Mouse (Mus musculus): ENCODE results near the gene Abtb1. TPM values are rescaled to one million over a fixed set of nuclear protein-coding genes. Genes with fewer than 3 reads are reported as not detected.

Gene Abtb1
- polyA plus RNA-seq, 1 experiment = 21.3 TPM

GRCm38 (mm10) chr6:88837999-88838398 lies 3.8 kb downstream of the Abtb1 start:
- TF ChIP-seq TAL1 (IDR thresholded peaks at IDR 0.05; ENCODE audit: low read length) (no peak), GATA1 (IDR thresholded peaks at IDR 0.05; ENCODE audit: low read length) (no peak)
- H3K36me3 ChIP-seq (ENCODE audit: control insufficient read depth) = peaks cover 76% of the 10 kb centered on the region
- H3K9me3 ChIP-seq (ENCODE audit: control insufficient read depth, low read length) = no peaks in the 10 kb centered on the region
- H3K4me1 ChIP-seq (ENCODE audit: control insufficient read depth) = peaks cover 92% of the 10 kb centered on the region
- no peaks in the 10 kb centered on the region for H3K27me3 ChIP-seq (ENCODE audit: control insufficient read depth)
- H3K4me3 ChIP-seq (replicated peaks) = no peak overlapping the region

- H3K4me1 ChIP-seq (ENCODE audit: control insufficient read depth) = peaks cover 94% of the 10 kb centered on the region
- H3K4me3 ChIP-seq (replicated peaks) = peak overlapping the region; percentile 5
- no peak for TF ChIP-seq TAL1 (IDR thresholded peaks at IDR 0.05; ENCODE audit: low read length)
- TF ChIP-seq GATA1 (IDR thresholded peaks at IDR 0.05; ENCODE audit: low read length) = no peak
- H3K9me3 ChIP-seq (ENCODE audit: control insufficient read depth, low read length) = no peaks in the 10 kb centered on the region
- H3K36me3 ChIP-seq (ENCODE audit: control insufficient read depth) = peaks cover 83% of the 10 kb centered on the region
- no peaks in the 10 kb centered on the region for H3K27me3 ChIP-seq (ENCODE audit: control insufficient read depth)
Measured at GRCm38 (mm10) chr6:88836178-88836819, 5.5 kb downstream of the Abtb1 start.

GRCm38 (mm10) chr6:88835047-88835446 lies 6.7 kb downstream of the Abtb1 start:
- H3K4me3 ChIP-seq (replicated peaks) = peak overlapping the region; percentile 52
- peaks cover 75% of the 10 kb centered on the region for H3K36me3 ChIP-seq (ENCODE audit: control insufficient read depth)
- no peak for TF ChIP-seq GATA1 (IDR thresholded peaks at IDR 0.05; ENCODE audit: low read length)
- no peak for TF ChIP-seq TAL1 (IDR thresholded peaks at IDR 0.05; ENCODE audit: low read length)
- H3K4me1 ChIP-seq (ENCODE audit: control insufficient read depth) = peaks cover 90% of the 10 kb centered on the region
- no peaks in the 10 kb centered on the region for H3K9me3 ChIP-seq (ENCODE audit: control insufficient read depth, low read length)
- H3K27me3 ChIP-seq (ENCODE audit: control insufficient read depth) = no peaks in the 10 kb centered on the region

- H3K36me3 ChIP-seq (ENCODE audit: control insufficient read depth) = peaks cover 68% of the 10 kb centered on the region
Measured at GRCm38 (mm10) chr6:88833340-88834140, 8.2 kb downstream of the Abtb1 start.

GRCm38 (mm10) chr6:88832663-88833062 lies 9.1 kb downstream of the Abtb1 start:
- no peaks in the 10 kb centered on the region for H3K27me3 ChIP-seq (ENCODE audit: control insufficient read depth)
- H3K4me1 ChIP-seq (ENCODE audit: control insufficient read depth) = peaks cover 80% of the 10 kb centered on the region
- no peak overlapping the region for H3K4me3 ChIP-seq (replicated peaks)
- no peak for TF ChIP-seq TAL1 (IDR thresholded peaks at IDR 0.05; ENCODE audit: low read length)
- no peak for TF ChIP-seq GATA1 (IDR thresholded peaks at IDR 0.05; ENCODE audit: low read length)
- peaks cover 68% of the 10 kb centered on the region for H3K36me3 ChIP-seq (ENCODE audit: control insufficient read depth)
- H3K9me3 ChIP-seq (ENCODE audit: control insufficient read depth, low read length) = no peaks in the 10 kb centered on the region

More at GRCm38 (mm10) chr6:88833340-88834140, 8.2 kb downstream of the Abtb1 start:
- peak; percentile 37; the same call in 1 of the 3 replicates for TF ChIP-seq TAL1 (IDR thresholded peaks at IDR 0.05; ENCODE audit: low read length)
- TF ChIP-seq GATA1 (IDR thresholded peaks at IDR 0.05; ENCODE audit: low read length) = peak; percentile 7; the same call in 1 of the 2 replicates
- no peak overlapping the region for H3K4me3 ChIP-seq (replicated peaks)
- no peaks in the 10 kb centered on the region for H3K9me3 ChIP-seq (ENCODE audit: control insufficient read depth, low read length)
- peaks cover 78% of the 10 kb centered on the region for H3K4me1 ChIP-seq (ENCODE audit: control insufficient read depth)
- no peaks in the 10 kb centered on the region for H3K27me3 ChIP-seq (ENCODE audit: control insufficient read depth)

- Histone ChIP-seq H3K9me3 (ENCODE audit: control insufficient read depth, low read length) (no peaks in the 10 kb centered on the region), H3K4me3 (replicated peaks) (no peak overlapping the region), H3K4me1 (ENCODE audit: control insufficient read depth) (peaks cover 69% of the 10 kb centered on the region), H3K36me3 (ENCODE audit: control insufficient read depth) (peaks cover 68% of the 10 kb centered on the region), H3K27me3 (ENCODE audit: control insufficient read depth) (no peaks in the 10 kb centered on the region)
- no peak for TF ChIP-seq TAL1 (IDR thresholded peaks at IDR 0.05; ENCODE audit: low read length)
- no peak for TF ChIP-seq GATA1 (IDR thresholded peaks at IDR 0.05; ENCODE audit: low read length)
Measured at GRCm38 (mm10) chr6:88831456-88831855, 10.3 kb downstream of the Abtb1 start.

GRCm38 (mm10) chr6:88830112-88830702 lies 11.6 kb downstream of the Abtb1 start:
- TF ChIP-seq TAL1 (IDR thresholded peaks at IDR 0.05; ENCODE audit: low read length) (no peak), GATA1 (IDR thresholded peaks at IDR 0.05; ENCODE audit: low read length) (no peak)
- Histone ChIP-seq H3K36me3 (ENCODE audit: control insufficient read depth) (peaks cover 68% of the 10 kb centered on the region), H3K4me1 (ENCODE audit: control insufficient read depth) (peaks cover 57% of the 10 kb centered on the region), H3K27me3 (ENCODE audit: control insufficient read depth) (no peaks in the 10 kb centered on the region), H3K9me3 (ENCODE audit: control insufficient read depth, low read length) (no peaks in the 10 kb centered on the region), H3K4me3 (replicated peaks) (no peak overlapping the region)

- TF ChIP-seq GATA1 (IDR thresholded peaks at IDR 0.05; ENCODE audit: low read length) (no peak), TAL1 (IDR thresholded peaks at IDR 0.05; ENCODE audit: low read length) (no peak)
- Histone ChIP-seq H3K27me3 (ENCODE audit: control insufficient read depth) (no peaks in the 10 kb centered on the region), H3K36me3 (ENCODE audit: control insufficient read depth) (peaks cover 68% of the 10 kb centered on the region), H3K9me3 (ENCODE audit: control insufficient read depth, low read length) (no peaks in the 10 kb centered on the region), H3K4me1 (ENCODE audit: control insufficient read depth) (peaks cover 51% of the 10 kb centered on the region), H3K4me3 (replicated peaks) (no peak overlapping the region)
Measured at GRCm38 (mm10) chr6:88829579-88829978, 12.2 kb downstream of the Abtb1 start.
